Mouse (Mus musculus): Measurements from ENCODE around the gene Gm21761. TPM values are rescaled to one million over a fixed set of nuclear protein-coding genes. Genes with fewer than 3 reads are reported as not detected.

Gm21761 gene
- total RNA-seq, 2 experiments from 2014 or later, result not detected

Other genes with a start within 250 kb of the Gm21761 start
- gene Hmgcs1, start 238.9 kb downstream of the Gm21761 start, total RNA-seq (2021), result 10 to 100 TPM; 32.3 to 49.3 TPM
- gene Nim1k, start 173.4 kb downstream of the Gm21761 start, total RNA-seq (2021), result 1 to 10 TPM; 1.3 to 1.7 TPM
- 10 to 100 TPM; 13.7 to 15.6 TPM for gene Zfp131, start 138.4 kb downstream of the Gm21761 start, total RNA-seq (2021)
- not detected for gene AF067063, start 99.1 kb downstream of the Gm21761 start, total RNA-seq (2021)
- not detected for gene D13Ertd608e, start 93.3 kb downstream of the Gm21761 start, total RNA-seq (2021)
- gene Tcstv1, start 34.5 kb downstream of the Gm21761 start, total RNA-seq (2021), result not detected
- gene B020031M17Rik, start 21.5 kb upstream of the Gm21761 start, total RNA-seq (2021), result not detected
- not detected for gene Gm36079, start 97.7 kb upstream of the Gm21761 start, total RNA-seq (2021)
- gene Gm21188, start 122.9 kb upstream of the Gm21761 start, total RNA-seq (2021), result under 1 TPM; 0.12 to 0.24 TPM
- not detected for gene Gm20767, start 211.0 kb upstream of the Gm21761 start, total RNA-seq (2021)
- gene Gm21818, start 243.2 kb upstream of the Gm21761 start, total RNA-seq (2021), result not detected